Mouse (Mus musculus) midbrain, embryonic 12.5 days (tissue): ENCODE data around the gene Mrpl9. TPM values are rescaled to one million over a fixed set of nuclear protein-coding genes. Genes with fewer than 3 reads are reported as not detected.

Experiments
- ATAC-seq: fragments of 200-750 bp; cut with Nextera tagmentation; 2 replicates; pipeline ENCODE4 v1.8.0; 2017; ENCODE audit warnings: low read depth, moderate TSS enrichment, moderate library complexity; ENCODE audit not compliant: low FRiP score
- H3K27ac ChIP-seq: fragments of 300-500 bp; sonication (generic); replicated peaks from 2 replicates; pipeline ENCODE4 v1.5.1; 2016; ENCODE audit warnings: mild to moderate bottlenecking
- H3K27me3 ChIP-seq: fragments of 300-500 bp; sonication (generic); 2 replicates; pipeline ENCODE4 v1.6.1; 2016; ENCODE audit warnings: mild to moderate bottlenecking
- H3K36me3 ChIP-seq: fragments of 300-500 bp; sonication (generic); 2 replicates; pipeline ENCODE4 v1.6.1; 2016
- H3K4me1 ChIP-seq: fragments of 300-500 bp; sonication (generic); 2 replicates; pipeline ENCODE4 v1.6.1; 2016
- H3K4me2 ChIP-seq: fragments of 300-500 bp; sonication (generic); replicated peaks from 2 replicates; pipeline ENCODE4 v1.6.1; 2016; ENCODE audit warnings: mild to moderate bottlenecking, moderate library complexity
- H3K4me3 ChIP-seq: fragments of 300-500 bp; sonication (generic); 2 replicates; pipeline ENCODE4 v1.5.1; 2016; ENCODE audit warnings: mild to moderate bottlenecking
- H3K9ac ChIP-seq: fragments of 300-500 bp; sonication (generic); replicated peaks from 2 replicates; pipeline ENCODE4 v1.6.1; 2016; ENCODE audit warnings: mild to moderate bottlenecking, moderate library complexity
- H3K9me3 ChIP-seq: fragments of 300-500 bp; sonication (generic); 2 replicates; pipeline ENCODE4 v1.6.1; 2016; ENCODE audit warnings: mild to moderate bottlenecking
- WGBS: fragments of 180-500 bp; shearing (Covaris S2); methylation state at CpG from one replicate; pipeline ENCODE4 v1.1.7; 2016; 5-methylcytosine and 5-hydroxymethylcytosine counted together
- polyA plus RNA-seq: library from polyadenylated mRNA; unstranded; fragments of >200 nt; fragmentation: Nextera tagmentation; extraction: Ambion mirVana; gene quantifications from 2 replicates; pipeline ENCODE4 v1.2.1, GENCODE M21; 2016

The Mrpl9 gene
- polyA plus RNA-seq, 1 experiment from 2014 or later, result 64.9 TPM

- Histone ChIP-seq H3K27ac (no peak overlapping the region), H3K36me3 (peaks cover 40% of the 10 kb centered on the region), H3K9ac (no peak overlapping the region), H3K4me2 (no peak overlapping the region), H3K4me1 (no peaks in the 10 kb centered on the region), H3K4me3 (no peak overlapping the region), H3K9me3 (no peaks in the 10 kb centered on the region), H3K27me3 (no peaks in the 10 kb centered on the region)
- no peak for ATAC-seq
- WGBS, result 82% methylated on average over 2 of the region's 2 CpGs
Measured at GRCm38 (mm10) chr3:94430980-94431379, 12.1 kb upstream of the Mrpl9 start.

DNA sequence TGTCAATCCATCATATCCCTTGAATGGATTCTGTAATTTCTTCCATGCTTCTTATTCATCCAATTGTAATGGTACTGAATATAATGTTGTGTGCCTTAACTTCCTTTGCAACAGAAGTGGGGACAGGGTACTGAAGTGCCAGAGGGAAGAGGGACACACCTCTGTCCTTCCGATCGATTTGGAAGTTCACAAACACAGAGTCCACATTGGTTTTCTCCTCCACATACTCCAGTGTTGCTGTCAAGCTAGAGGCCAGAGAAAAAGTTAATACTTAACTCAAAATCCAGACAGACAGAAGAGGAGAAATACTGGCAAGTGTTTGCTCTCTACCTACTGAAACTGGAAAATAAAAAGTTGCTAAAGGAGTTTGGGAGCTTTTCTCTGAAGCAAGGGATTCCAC is 8.8 kb upstream of the Mrpl9 start:
- H3K9ac ChIP-seq, result no peak overlapping the region
- H3K27me3 ChIP-seq, result no peaks in the 10 kb centered on the region
- no peak overlapping the region for H3K27ac ChIP-seq
- no peak overlapping the region for H3K4me2 ChIP-seq
- peaks cover 19% of the 10 kb centered on the region for H3K36me3 ChIP-seq
- H3K4me1 ChIP-seq, result no peaks in the 10 kb centered on the region
- WGBS, result 90% methylated on average over 2 of the region's 2 CpGs
- ATAC-seq, result no peak
- no peaks in the 10 kb centered on the region for H3K9me3 ChIP-seq
- H3K4me3 ChIP-seq, result no peak overlapping the region

DNA sequence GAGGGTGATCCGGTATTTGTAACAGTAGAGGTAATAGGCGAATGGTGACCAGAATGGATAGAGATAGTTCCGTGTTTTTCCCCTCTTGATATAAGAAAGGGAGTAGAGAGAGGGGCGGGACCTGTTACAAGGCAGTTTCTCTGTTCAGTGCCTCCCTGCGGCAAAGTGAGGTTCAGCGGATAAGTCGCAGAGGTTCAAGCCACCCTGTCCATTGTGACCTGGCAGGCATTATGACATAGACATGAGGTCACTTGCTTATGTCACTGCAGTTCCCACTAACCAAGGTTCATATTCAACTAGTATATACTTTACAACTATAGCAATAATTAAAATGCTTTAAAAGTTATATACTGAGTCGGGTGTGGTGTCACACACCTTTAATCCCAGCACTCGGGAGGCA is 6.7 kb upstream of the Mrpl9 start:
- no peak overlapping the region for H3K27ac ChIP-seq
- WGBS, result 85% methylated on average over 9 of the region's 9 CpGs
- no peaks in the 10 kb centered on the region for H3K4me1 ChIP-seq
- H3K9ac ChIP-seq, result no peak overlapping the region
- H3K27me3 ChIP-seq, result no peaks in the 10 kb centered on the region
- ATAC-seq, result no peak
- 0 out of 2 replicates have a peak, but pooled peaks cover 3% of the 10 kb centered on the region for H3K36me3 ChIP-seq
- no peak overlapping the region for H3K4me3 ChIP-seq
- H3K9me3 ChIP-seq, result no peaks in the 10 kb centered on the region
- H3K4me2 ChIP-seq, result no peak overlapping the region

- Histone ChIP-seq H3K27me3 (no peaks in the 10 kb centered on the region), H3K4me2 (no peak overlapping the region), H3K4me3 (no peak overlapping the region), H3K36me3 (peaks cover 15% of the 10 kb centered on the region), H3K9me3 (no peaks in the 10 kb centered on the region), H3K9ac (no peak overlapping the region), H3K4me1 (peaks cover 14% of the 10 kb centered on the region), H3K27ac (no peak overlapping the region)
- 45% methylated on average over 3 of the region's 3 CpGs for WGBS
- ATAC-seq, result no peak
Measured at GRCm38 (mm10) chr3:94441182-94441581, 1.9 kb upstream of the Mrpl9 start.

DNA sequence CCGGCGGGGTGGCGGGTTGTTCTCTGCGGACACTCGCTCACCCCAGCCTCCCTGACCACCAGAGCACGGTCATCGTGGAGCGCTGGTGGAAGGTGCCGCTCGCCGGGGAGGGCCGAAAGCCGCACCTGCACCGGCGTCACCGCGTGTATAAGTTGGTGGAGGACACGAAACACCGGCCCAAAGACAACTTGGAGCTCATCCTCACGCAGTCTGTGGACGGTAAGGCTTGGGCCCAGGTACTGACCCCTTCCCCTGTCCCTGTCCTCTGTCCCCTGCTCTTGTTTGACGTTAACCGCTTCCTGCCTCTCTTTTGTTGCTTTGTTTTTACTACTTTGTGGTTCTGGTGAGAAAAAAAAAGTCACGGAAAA is 463 bp downstream of the Mrpl9 start, which contains the start of gene Oaz3:
Gene Oaz3 (minus strand): TSS at position 319 of the 368 bp plus-strand sequence.
- no peaks in the 10 kb centered on the region for H3K9me3 ChIP-seq
- peak within 1 kb of the TSS; percentile 65 for H3K27ac ChIP-seq
- peaks cover 14% of the 10 kb centered on the region for H3K4me1 ChIP-seq
- no peak for ATAC-seq
- H3K9ac ChIP-seq, result peak within 1 kb of the TSS; percentile 94
- WGBS, result 1% methylated on average over 24 of the region's 24 CpGs
- no peaks in the 10 kb centered on the region for H3K27me3 ChIP-seq
- H3K4me2 ChIP-seq, result peak within 1 kb of the TSS; percentile 85
- peaks cover 39% of the 10 kb centered on the region for H3K36me3 ChIP-seq
- H3K4me3 ChIP-seq, result peak within 1 kb of the TSS; percentile 96

DNA sequence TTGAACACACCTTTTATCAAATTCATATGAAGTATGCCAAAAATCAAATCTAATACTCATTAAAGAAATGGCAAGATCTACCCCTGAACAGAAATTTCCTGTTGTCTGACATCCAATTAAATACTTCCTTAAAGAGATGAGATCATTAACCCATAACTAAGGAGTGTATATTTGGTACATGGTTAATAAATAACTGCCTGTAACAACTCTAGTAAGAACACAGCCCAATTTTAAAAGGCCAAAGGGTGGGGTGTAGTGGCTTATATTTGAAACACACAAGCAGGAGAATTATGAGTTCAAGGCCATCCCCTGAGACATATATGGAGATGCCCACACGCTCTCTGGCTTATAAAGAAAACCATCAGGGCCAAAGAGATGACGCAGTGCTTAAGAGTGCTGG is 6.3 kb downstream of the Mrpl9 start:
- Histone ChIP-seq H3K4me2 (no peak overlapping the region), H3K36me3 (peaks cover 50% of the 10 kb centered on the region), H3K27me3 (no peaks in the 10 kb centered on the region), H3K9me3 (no peaks in the 10 kb centered on the region), H3K4me1 (peaks cover 6% of the 10 kb centered on the region), H3K9ac (no peak overlapping the region), H3K4me3 (no peak overlapping the region), H3K27ac (no peak overlapping the region)
- WGBS, result 97% methylated on average over 2 of the region's 2 CpGs
- ATAC-seq, result no peak

DNA sequence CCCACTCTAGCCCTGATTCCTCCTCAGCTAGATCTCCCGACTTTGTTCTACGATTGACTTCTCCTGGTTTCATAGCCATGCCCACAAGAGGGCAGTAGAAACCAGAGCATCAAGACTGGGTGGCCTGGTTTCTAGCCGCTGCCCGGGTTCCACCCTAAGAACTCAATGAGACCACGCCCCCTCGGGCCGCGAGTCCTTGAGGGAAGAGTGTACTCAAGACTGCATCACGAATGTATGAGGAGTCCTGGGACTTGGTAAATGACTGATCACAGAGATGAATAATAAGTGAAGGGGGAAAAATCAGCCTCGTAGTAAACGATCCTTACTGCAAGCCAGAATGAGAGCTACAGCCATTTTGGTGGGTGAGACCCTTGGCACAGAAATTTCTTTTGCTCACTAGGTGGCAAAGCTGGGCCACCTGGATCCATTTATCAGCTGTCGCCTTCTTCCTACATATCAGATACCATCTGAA is 13.4 kb downstream of the Mrpl9 start:
- H3K36me3 ChIP-seq, result no peaks in the 10 kb centered on the region
- peak overlapping the region; percentile 32 for H3K4me3 ChIP-seq
- ATAC-seq, result peak; percentile 90
- peaks cover 3% of the 10 kb centered on the region; the same call in 1 of the 2 replicates for H3K9me3 ChIP-seq
- H3K27me3 ChIP-seq, result peaks cover 9% of the 10 kb centered on the region
- no peak overlapping the region for H3K27ac ChIP-seq
- no peak overlapping the region for H3K9ac ChIP-seq
- peak overlapping the region; percentile 46 for H3K4me2 ChIP-seq
- no peaks in the 10 kb centered on the region; the same call in 1 of the 2 replicates for H3K4me1 ChIP-seq
- 2% methylated on average over 12 of the region's 12 CpGs for whole genome bisulfite sequencing

- Histone ChIP-seq H3K27me3 (peaks cover 9% of the 10 kb centered on the region), H3K4me3 (no peak overlapping the region), H3K36me3 (no peaks in the 10 kb centered on the region), H3K27ac (no peak overlapping the region), H3K9me3 (peaks cover 3% of the 10 kb centered on the region; the same call in 1 of the 2 replicates), H3K4me1 (no peaks in the 10 kb centered on the region; the same call in 1 of the 2 replicates), H3K4me2 (peak overlapping the region; percentile 46), H3K9ac (no peak overlapping the region)
- WGBS, result 73% methylated on average over 3 of the region's 3 CpGs
- ATAC-seq, result no peak
Measured at GRCm38 (mm10) chr3:94457055-94457454, 13.9 kb downstream of the Mrpl9 start.

- Histone ChIP-seq H3K9me3 (peaks cover 3% of the 10 kb centered on the region; the same call in 1 of the 2 replicates), H3K4me2 (no peak overlapping the region), H3K9ac (no peak overlapping the region), H3K27me3 (peaks cover 9% of the 10 kb centered on the region), H3K4me3 (no peak overlapping the region), H3K36me3 (no peaks in the 10 kb centered on the region), H3K4me1 (peaks cover 16% of the 10 kb centered on the region), H3K27ac (no peak overlapping the region)
- no peak for ATAC-seq
- 94% methylated on average over 2 of the region's 2 CpGs for WGBS
Measured at GRCm38 (mm10) chr3:94459834-94460233, 16.7 kb downstream of the Mrpl9 start.

- no peaks in the 10 kb centered on the region for H3K27me3 ChIP-seq
- ATAC-seq, result peak; percentile 78
- H3K4me2 ChIP-seq, result peak overlapping the region; percentile 21; the same call in 1 of the 2 replicates
- peaks cover 36% of the 10 kb centered on the region for H3K4me1 ChIP-seq
- no peak overlapping the region for H3K9ac ChIP-seq
- no peaks in the 10 kb centered on the region for H3K36me3 ChIP-seq
- peak overlapping the region; percentile 75 for H3K27ac ChIP-seq
- H3K4me3 ChIP-seq, result no peak overlapping the region
- H3K9me3 ChIP-seq, result no peaks in the 10 kb centered on the region
- WGBS, result 38% methylated on average over 11 of the region's 11 CpGs
Measured at GRCm38 (mm10) chr3:94463926-94464578, 20.9 kb downstream of the Mrpl9 start.

GRCm38 (mm10) chr3:94465632-94466430 is 22.7 kb downstream of the Mrpl9 start:
- ATAC-seq, result no peak; the same call in 1 of the 2 replicates
- no peak overlapping the region for H3K4me3 ChIP-seq
- H3K4me2 ChIP-seq, result no peak overlapping the region

GRCm38 (mm10) chr3:94468931-94469330 is 25.8 kb downstream of the Mrpl9 start:
- 67% methylated on average over 3 of the region's 3 CpGs for WGBS
- Histone ChIP-seq H3K4me1 (peaks cover 48% of the 10 kb centered on the region), H3K36me3 (no peaks in the 10 kb centered on the region), H3K9ac (no peak overlapping the region), H3K4me2 (no peak overlapping the region), H3K27me3 (no peaks in the 10 kb centered on the region), H3K9me3 (no peaks in the 10 kb centered on the region), H3K4me3 (no peak overlapping the region), H3K27ac (no peak overlapping the region)
- ATAC-seq, result no peak

More at GRCm38 (mm10) chr3:94465632-94466430, 22.7 kb downstream of the Mrpl9 start:
- 40% methylated on average over 13 of the region's 13 CpGs for WGBS
- Histone ChIP-seq H3K9me3 (no peaks in the 10 kb centered on the region), H3K27me3 (no peaks in the 10 kb centered on the region), H3K27ac (peak overlapping the region; percentile 75), H3K4me1 (peaks cover 38% of the 10 kb centered on the region), H3K36me3 (no peaks in the 10 kb centered on the region), H3K9ac (no peak overlapping the region)
